Mouse (Mus musculus): ENCODE measurements around the gene Kif15.

DNA sequence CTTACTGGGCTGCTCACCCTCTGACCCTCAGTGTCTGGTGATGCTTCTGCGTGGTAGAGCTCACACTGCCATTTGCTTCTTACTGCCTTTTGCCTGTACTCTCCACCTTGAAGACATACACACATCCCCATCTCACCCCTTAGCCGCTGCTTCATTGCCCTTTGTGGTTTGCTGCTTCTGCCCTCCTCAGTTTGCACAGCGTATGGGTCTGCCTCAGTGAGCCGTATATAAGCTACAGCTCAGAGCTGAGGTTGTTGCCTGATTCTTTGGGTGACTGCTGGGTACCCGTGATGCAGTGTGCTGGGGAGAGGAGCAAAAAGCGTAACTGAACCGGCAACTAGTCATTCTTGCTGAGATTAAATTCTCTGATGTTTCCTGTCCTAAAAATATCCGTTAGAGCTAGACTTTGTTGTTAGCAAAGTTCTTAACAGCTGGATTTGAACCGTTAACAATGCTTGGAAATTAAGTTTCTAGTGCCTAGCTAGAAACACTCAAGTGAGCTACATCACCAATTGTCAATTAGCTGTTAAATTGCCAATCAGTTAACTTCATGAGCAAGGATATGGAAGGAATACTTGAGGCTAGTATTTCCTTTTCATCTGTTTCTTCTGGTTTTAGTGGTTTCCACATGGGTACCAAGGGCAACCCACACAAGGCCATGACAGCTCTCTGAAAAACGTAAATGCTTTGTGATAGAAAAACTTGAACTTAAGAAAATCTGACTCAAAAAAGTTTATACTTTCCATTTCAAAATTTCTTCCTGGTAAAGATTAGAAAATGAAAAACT, 47.8 kb downstream of the Kif15 start:
- TF ChIP-seq GATA1 (IDR thresholded peaks at IDR 0.05; ENCODE audit: borderline replicate concordance, low read length) (no peak), CTCF (IDR thresholded peaks at IDR 0.05; ENCODE audit: low read depth, low read length) (no peak)

Measured in G1E (cell line).